Mouse (Mus musculus) lung, embryonic 14.5 days (tissue): ENCODE data around the gene Lama4. TPM values are rescaled to one million over a fixed set of nuclear protein-coding genes. Genes with fewer than 3 reads are reported as not detected.

ENCODE experiments used
- ATAC-seq: fragments of 200-750 bp; cut with Nextera tagmentation; 2 replicates; pipeline ENCODE4 v1.8.0; 2017; ENCODE audit warnings: mild to moderate bottlenecking, moderate TSS enrichment, moderate library complexity; ENCODE audit not compliant: insufficient read depth
- DNase-seq: peaks from one replicate; pipeline ENCODE4 v3.0.0-alpha.2; 2015
- H3K27ac ChIP-seq: fragments of 300-500 bp; sonication (generic); 2 replicates; pipeline ENCODE4 v1.5.1; 2014; ENCODE audit warnings: low read depth, mild to moderate bottlenecking, moderate library complexity
- H3K27me3 ChIP-seq: fragments of 300-500 bp; sonication (generic); 2 replicates; pipeline ENCODE4 v1.6.1; 2014; ENCODE audit warnings: low read length, control low read depth; ENCODE audit not compliant: insufficient read depth
- H3K36me3 ChIP-seq: fragments of 300-500 bp; sonication (generic); 2 replicates; pipeline ENCODE4 v1.6.1; 2014; ENCODE audit warnings: control low read depth; ENCODE audit not compliant: insufficient read depth
- H3K4me1 ChIP-seq: fragments of 300-500 bp; sonication (generic); 2 replicates; pipeline ENCODE4 v1.6.1; 2014; ENCODE audit warnings: antibody characterized with exemption, control low read depth; ENCODE audit not compliant: insufficient read depth
- H3K4me2 ChIP-seq: fragments of 300-500 bp; sonication (generic); 2 replicates; pipeline ENCODE4 v1.6.1; 2014; ENCODE audit warnings: mild to moderate bottlenecking
- H3K4me3 ChIP-seq: fragments of 300-500 bp; sonication (generic); 2 replicates; pipeline ENCODE4 v1.5.1; 2014; ENCODE audit warnings: low read depth, low read length
- H3K9ac ChIP-seq: fragments of 300-500 bp; sonication (generic); 2 replicates; pipeline ENCODE4 v1.6.1; 2014
- H3K9me3 ChIP-seq: fragments of 300-500 bp; sonication (generic); 2 replicates; pipeline ENCODE4 v1.6.1; 2016; ENCODE audit warnings: low read depth, low read length, control low read depth
- CTCF ChIP-seq: IDR thresholded peaks from 2 replicates; pipeline ENCODE4 v1.5.1; 2016; ENCODE audit warnings: antibody characterized with exemption, low read depth
- WGBS: fragments of 180-500 bp; shearing (Covaris S2); extraction: QIAGEN DNeasy Blood & Tissue Kit; methylation state at CpG from one replicate; pipeline ENCODE4 v1.1.7; 2014; 5-methylcytosine and 5-hydroxymethylcytosine counted together
- polyA plus RNA-seq: library from polyadenylated mRNA; unstranded; fragments of >200 nt; fragmentation: Nextera tagmentation; extraction: Ambion mirVana; gene quantifications from 2 replicates; pipeline ENCODE4 v1.2.1, GENCODE M21; 2014

The Lama4 gene
- polyA plus RNA-seq, 1 experiment from 2014 or later: 111 TPM

GRCm38 (mm10) chr10:38993632-38994424, 28.5 kb downstream of the Lama4 start:
- TF ChIP-seq CTCF: no peak
- H3K36me3 ChIP-seq: no peaks in the 10 kb centered on the region
- H3K9ac ChIP-seq: no peak overlapping the region
- H3K9me3 ChIP-seq: no peaks in the 10 kb centered on the region
- no peak overlapping the region for H3K4me2 ChIP-seq
- WGBS: 80% methylated on average over 2 of the region's 2 CpGs
- ATAC-seq (no peak), DNase-seq (no peak)
- H3K27ac ChIP-seq: no peak overlapping the region
- H3K27me3 ChIP-seq: no peaks in the 10 kb centered on the region
- no peaks in the 10 kb centered on the region; the same call in 1 of the 2 replicates for H3K4me1 ChIP-seq
- H3K4me3 ChIP-seq: no peak overlapping the region

GRCm38 (mm10) chr10:38994719-38995450, 29.6 kb downstream of the Lama4 start:
- peaks cover 2% of the 10 kb centered on the region; the same call in 1 of the 2 replicates for H3K36me3 ChIP-seq
- no peak overlapping the region for H3K9ac ChIP-seq
- H3K9me3 ChIP-seq: no peaks in the 10 kb centered on the region
- TF ChIP-seq CTCF: no peak
- H3K27ac ChIP-seq: no peak overlapping the region; the same call in 1 of the 2 replicates
- no peak overlapping the region for H3K4me3 ChIP-seq
- H3K4me1 ChIP-seq: no peaks in the 10 kb centered on the region; the same call in 1 of the 2 replicates
- ATAC-seq (no peak), DNase-seq (no peak)
- H3K27me3 ChIP-seq: no peaks in the 10 kb centered on the region
- H3K4me2 ChIP-seq: no peak overlapping the region
- 81% methylated on average over 9 of the region's 9 CpGs for WGBS

GRCm38 (mm10) chr10:38995896-38996295, 30.6 kb downstream of the Lama4 start:
- ATAC-seq: no peak

GRCm38 (mm10) chr10:39000951-39001350, 35.6 kb downstream of the Lama4 start:
- H3K27me3 ChIP-seq: no peaks in the 10 kb centered on the region
- no peaks in the 10 kb centered on the region for H3K9me3 ChIP-seq
- ATAC-seq (no peak), DNase-seq (no peak)
- H3K4me2 ChIP-seq: no peak overlapping the region
- H3K36me3 ChIP-seq: peaks cover 8% of the 10 kb centered on the region
- 45% methylated on average over 4 of the region's 4 CpGs for WGBS
- H3K27ac ChIP-seq: no peak overlapping the region
- no peak overlapping the region for H3K4me3 ChIP-seq
- no peak for TF ChIP-seq CTCF
- no peaks in the 10 kb centered on the region for H3K4me1 ChIP-seq
- no peak overlapping the region for H3K9ac ChIP-seq

More at GRCm38 (mm10) chr10:38995896-38996295, 30.6 kb downstream of the Lama4 start:
- Histone ChIP-seq H3K4me1 (no peaks in the 10 kb centered on the region; the same call in 1 of the 2 replicates), H3K27ac (no peak overlapping the region), H3K4me3 (no peak overlapping the region), H3K27me3 (no peaks in the 10 kb centered on the region), H3K9me3 (no peaks in the 10 kb centered on the region), H3K9ac (no peak overlapping the region), H3K36me3 (peaks cover 2% of the 10 kb centered on the region; the same call in 1 of the 2 replicates), H3K4me2 (no peak overlapping the region)
- no peak for TF ChIP-seq CTCF
- no peak for DNase-seq
- WGBS: 68% methylated on average over 2 of the region's 2 CpGs

GRCm38 (mm10) chr10:39002521-39002920, 37.2 kb downstream of the Lama4 start:
- Histone ChIP-seq H3K27ac (no peak overlapping the region), H3K4me2 (no peak overlapping the region), H3K9me3 (no peaks in the 10 kb centered on the region), H3K4me1 (no peaks in the 10 kb centered on the region), H3K36me3 (peaks cover 17% of the 10 kb centered on the region), H3K4me3 (no peak overlapping the region), H3K27me3 (no peaks in the 10 kb centered on the region), H3K9ac (no peak overlapping the region)
- TF ChIP-seq CTCF: peak; percentile 32; the same call in 1 of the 2 replicates
- 66% methylated on average over 2 of the region's 2 CpGs for WGBS
- ATAC-seq (no peak), DNase-seq (no peak)

GRCm38 (mm10) chr10:39003520-39003919, 38.2 kb downstream of the Lama4 start:
- TF ChIP-seq CTCF: no peak
- no peak overlapping the region for H3K9ac ChIP-seq
- no peak overlapping the region for H3K4me2 ChIP-seq
- peaks cover 24% of the 10 kb centered on the region for H3K36me3 ChIP-seq
- no peaks in the 10 kb centered on the region for H3K4me1 ChIP-seq
- no peaks in the 10 kb centered on the region for H3K9me3 ChIP-seq
- no peak overlapping the region for H3K4me3 ChIP-seq
- DNase-seq (no peak), ATAC-seq (no peak)
- no peaks in the 10 kb centered on the region for H3K27me3 ChIP-seq
- H3K27ac ChIP-seq: no peak overlapping the region

GRCm38 (mm10) chr10:39005494-39005893, 40.2 kb downstream of the Lama4 start:
- ATAC-seq (peak; percentile 47; the same call in 1 of the 2 replicates), DNase-seq (no peak)
- Histone ChIP-seq H3K36me3 (peaks cover 26% of the 10 kb centered on the region), H3K4me2 (no peak overlapping the region), H3K27ac (no peak overlapping the region; the same call in 1 of the 2 replicates), H3K4me3 (no peak overlapping the region), H3K9ac (no peak overlapping the region), H3K27me3 (no peaks in the 10 kb centered on the region), H3K9me3 (no peaks in the 10 kb centered on the region), H3K4me1 (no peaks in the 10 kb centered on the region)
- no peak for TF ChIP-seq CTCF
- 72% methylated on average over 8 of the region's 8 CpGs for WGBS
